Mouse (Mus musculus): ENCODE results near the gene Serpina10. TPM values are rescaled to one million over a fixed set of nuclear protein-coding genes. Genes with fewer than 3 reads are reported as not detected.
"Not testable (repeated sequence)": the region's sequence is repeated elsewhere in the genome, so short reads cannot be mapped to it uniquely, and the experiment has no call there.

The Serpina10 gene
- not detected in 2 replicates for total RNA-seq (2014; rRNA removed)
- 0.04 TPM in 1 of 2 replicates, not detected in the other for polyA plus RNA-seq (2015; fragmentation: Nextera tagmentation; extraction: Ambion mirVana)

DNA sequence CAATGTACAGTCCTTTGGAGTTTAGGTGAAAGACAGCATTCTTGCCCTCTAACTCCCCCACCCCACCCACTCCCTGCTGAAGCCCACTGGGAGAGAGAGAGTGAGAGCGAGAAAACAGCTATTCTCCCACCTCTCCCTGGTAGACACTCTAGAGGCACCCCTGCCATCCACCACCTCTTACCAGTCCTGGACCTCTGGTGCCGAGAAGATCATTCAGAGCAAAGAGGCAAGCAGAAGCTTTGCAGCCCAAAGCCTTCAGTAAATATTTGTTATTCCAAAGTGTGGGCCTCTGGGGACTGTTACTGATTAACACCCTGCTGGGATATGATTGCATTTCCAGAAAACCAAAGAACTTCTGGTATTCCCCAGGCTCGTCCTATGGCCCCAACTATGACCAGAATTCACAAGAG, at the start of gene Serpina10:
Gene Serpina10 (minus strand): TSS at position 242 of the 410 bp plus-strand sequence.
- TF ChIP-seq CTCF (IDR thresholded peaks at IDR 0.05), result no peak

DNA sequence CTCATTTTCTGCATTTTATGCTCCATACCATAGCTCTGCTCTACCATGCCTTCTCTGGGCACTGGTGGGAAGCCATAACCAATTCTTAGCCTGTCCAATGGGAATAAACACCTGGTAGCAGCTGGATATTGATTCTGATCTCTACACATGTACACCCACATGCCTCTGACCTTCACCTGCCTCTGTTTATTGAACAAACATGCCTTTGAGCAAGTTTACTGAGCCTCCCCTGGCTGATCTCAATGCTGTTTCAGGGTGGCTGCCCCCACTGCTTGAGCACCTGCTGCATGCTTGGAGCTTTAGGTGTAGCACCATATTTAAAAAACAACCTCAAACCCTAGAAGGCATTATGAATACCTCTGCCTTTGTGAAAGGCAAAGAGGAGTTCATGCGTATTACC, 48.6 kb upstream of the Serpina10 start:
- 100% methylated on average over 1 of the region's 1 CpGs for WGBS
- H3K9ac ChIP-seq (replicated peaks; ENCODE audit: low read length, poor library complexity, severe bottlenecking); DNase-seq (ENCODE audit: low spot score); H3K36me3 ChIP-seq (ENCODE audit: insufficient read depth, low read length); H3K4me1 ChIP-seq (ENCODE audit: insufficient read depth, low read length); H3K9me3 ChIP-seq (ENCODE audit: low read length); H3K27me3 ChIP-seq (ENCODE audit: insufficient read depth, low read length); H3K4me2 ChIP-seq (ENCODE audit: low read depth, low read length, poor library complexity, severe bottlenecking); ATAC-seq (ENCODE audit: low FRiP score); H3K4me3 ChIP-seq (ENCODE audit: low read depth, low read length); H3K27ac ChIP-seq (ENCODE audit: low read depth, low read length): not testable (repeated sequence)

More for the DNA sequence above, at the start of gene Serpina10:
- Histone ChIP-seq H3K9ac (replicated peaks; ENCODE audit: low read length, poor library complexity, severe bottlenecking) (no peak within 1 kb of the TSS), H3K9me3 (ENCODE audit: low read length) (no peaks in the 10 kb centered on the region), H3K4me1 (ENCODE audit: insufficient read depth, low read length) (no peaks in the 10 kb centered on the region), H3K27ac (ENCODE audit: low read depth, low read length) (no peak within 1 kb of the TSS), H3K4me3 (ENCODE audit: low read depth, low read length) (no peak within 1 kb of the TSS), H3K36me3 (ENCODE audit: insufficient read depth, low read length) (no peaks in the 10 kb centered on the region), H3K4me2 (ENCODE audit: low read depth, low read length, poor library complexity, severe bottlenecking) (no peak within 1 kb of the TSS), H3K27me3 (ENCODE audit: insufficient read depth, low read length) (no peaks in the 10 kb centered on the region)
- ATAC-seq (ENCODE audit: low FRiP score) (no peak), DNase-seq (ENCODE audit: low spot score) (no peak)
- 75% methylated on average over 3 of the region's 3 CpGs for WGBS

DNA sequence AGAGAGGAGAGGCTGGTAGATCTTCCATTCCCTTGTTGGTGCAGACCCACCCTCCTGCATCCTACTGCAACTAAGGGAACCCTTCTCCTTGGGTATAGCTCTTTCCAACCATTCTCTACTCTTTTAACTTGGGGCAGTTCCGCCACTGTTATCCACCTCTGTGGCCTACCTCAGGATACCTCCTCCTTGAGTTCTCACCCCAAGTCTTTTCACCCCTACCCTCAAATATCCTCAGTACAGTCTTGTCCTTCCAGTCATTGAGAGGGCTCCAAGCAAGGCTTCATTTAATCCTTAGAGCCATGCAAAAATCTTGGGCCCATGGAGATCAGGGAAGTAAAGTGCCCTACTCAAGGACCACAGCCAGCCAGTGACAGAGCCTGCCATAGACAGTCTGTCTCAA, 44.8 kb upstream of the Serpina10 start, which contains the start of gene Serpina16:
Gene Serpina16 (minus strand): TSS at position 101 of the 400 bp plus-strand sequence.
- Histone ChIP-seq H3K9ac (replicated peaks; ENCODE audit: low read length, poor library complexity, severe bottlenecking) (no peak within 1 kb of the TSS), H3K4me1 (ENCODE audit: insufficient read depth, low read length) (no peaks in the 10 kb centered on the region), H3K27me3 (ENCODE audit: insufficient read depth, low read length) (no peaks in the 10 kb centered on the region), H3K36me3 (ENCODE audit: insufficient read depth, low read length) (no peaks in the 10 kb centered on the region), H3K4me3 (ENCODE audit: low read depth, low read length) (no peak within 1 kb of the TSS), H3K4me2 (ENCODE audit: low read depth, low read length, poor library complexity, severe bottlenecking) (no peak within 1 kb of the TSS), H3K27ac (ENCODE audit: low read depth, low read length) (no peak within 1 kb of the TSS), H3K9me3 (ENCODE audit: low read length) (no peaks in the 10 kb centered on the region)
- ATAC-seq (ENCODE audit: low FRiP score), result no peak
- no peak for DNase-seq (ENCODE audit: low spot score)
- WGBS, result 95% methylated on average over 1 of the region's 1 CpGs
- TF ChIP-seq CTCF (IDR thresholded peaks at IDR 0.05), result no peak

DNA sequence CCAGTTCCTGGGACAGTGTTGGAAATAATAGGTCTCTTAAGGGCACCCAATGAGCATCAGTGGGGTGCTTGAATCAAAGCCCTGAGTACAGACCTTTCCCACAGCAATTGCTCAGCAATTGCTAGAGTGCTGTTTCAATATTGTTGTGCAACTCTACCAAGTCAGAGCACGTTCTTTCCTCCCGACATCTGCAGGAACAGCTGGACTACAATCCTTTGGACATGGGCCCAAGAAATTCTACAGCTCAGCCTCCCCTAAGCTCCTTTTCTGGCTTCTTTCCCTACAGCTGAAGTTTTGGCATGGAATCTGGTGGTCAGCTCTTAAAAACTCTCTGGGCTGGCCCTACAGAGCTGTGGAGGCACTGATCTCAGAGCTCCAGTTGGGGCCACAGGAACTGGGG, 41.9 kb upstream of the Serpina10 start:
- no peaks in the 10 kb centered on the region for H3K9me3 ChIP-seq (ENCODE audit: low read length)
- H3K4me1 ChIP-seq (ENCODE audit: insufficient read depth, low read length), result no peaks in the 10 kb centered on the region
- TF ChIP-seq CTCF (IDR thresholded peaks at IDR 0.05), result no peak
- H3K4me2 ChIP-seq (ENCODE audit: low read depth, low read length, poor library complexity, severe bottlenecking), result no peak overlapping the region
- no peaks in the 10 kb centered on the region for H3K27me3 ChIP-seq (ENCODE audit: insufficient read depth, low read length)
- DNase-seq (ENCODE audit: low spot score) (peak; percentile 19), ATAC-seq (ENCODE audit: low FRiP score) (no peak)
- WGBS, result 73% methylated on average over 2 of the region's 2 CpGs
- H3K9ac ChIP-seq (replicated peaks; ENCODE audit: low read length, poor library complexity, severe bottlenecking), result no peak overlapping the region
- no peak overlapping the region for H3K27ac ChIP-seq (ENCODE audit: low read depth, low read length)
- no peaks in the 10 kb centered on the region for H3K36me3 ChIP-seq (ENCODE audit: insufficient read depth, low read length)
- H3K4me3 ChIP-seq (ENCODE audit: low read depth, low read length), result no peak overlapping the region

DNA sequence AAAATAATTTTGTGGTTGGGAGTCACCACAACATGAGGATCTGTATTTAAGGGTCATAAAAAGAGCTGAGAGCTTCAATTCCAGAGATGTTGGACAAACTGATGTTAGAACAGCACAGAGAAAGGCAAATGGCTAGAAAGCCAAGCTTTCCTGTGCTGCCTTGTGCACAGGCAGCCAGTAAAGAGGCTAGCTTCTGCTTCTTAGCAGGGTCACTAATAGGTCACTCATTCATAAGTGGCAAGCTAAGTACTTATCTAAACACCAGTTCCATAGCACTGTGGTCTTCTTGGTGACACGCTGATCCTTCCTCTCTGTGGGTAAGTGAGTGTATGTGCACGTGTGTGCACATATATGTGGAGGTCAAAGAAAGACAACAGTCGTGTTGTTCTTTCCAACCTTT, 40.2 kb upstream of the Serpina10 start:
- Histone ChIP-seq H3K4me3 (ENCODE audit: low read depth, low read length) (no peak overlapping the region), H3K9ac (replicated peaks; ENCODE audit: low read length, poor library complexity, severe bottlenecking) (no peak overlapping the region), H3K4me1 (ENCODE audit: insufficient read depth, low read length) (no peaks in the 10 kb centered on the region), H3K9me3 (ENCODE audit: low read length) (no peaks in the 10 kb centered on the region), H3K27ac (ENCODE audit: low read depth, low read length) (no peak overlapping the region), H3K27me3 (ENCODE audit: insufficient read depth, low read length) (no peaks in the 10 kb centered on the region), H3K4me2 (ENCODE audit: low read depth, low read length, poor library complexity, severe bottlenecking) (no peak overlapping the region), H3K36me3 (ENCODE audit: insufficient read depth, low read length) (no peaks in the 10 kb centered on the region)
- DNase-seq (ENCODE audit: low spot score) (no peak), ATAC-seq (ENCODE audit: low FRiP score) (no peak)
- TF ChIP-seq CTCF (IDR thresholded peaks at IDR 0.05), result no peak
- WGBS, result 82% methylated on average over 3 of the region's 3 CpGs

DNA sequence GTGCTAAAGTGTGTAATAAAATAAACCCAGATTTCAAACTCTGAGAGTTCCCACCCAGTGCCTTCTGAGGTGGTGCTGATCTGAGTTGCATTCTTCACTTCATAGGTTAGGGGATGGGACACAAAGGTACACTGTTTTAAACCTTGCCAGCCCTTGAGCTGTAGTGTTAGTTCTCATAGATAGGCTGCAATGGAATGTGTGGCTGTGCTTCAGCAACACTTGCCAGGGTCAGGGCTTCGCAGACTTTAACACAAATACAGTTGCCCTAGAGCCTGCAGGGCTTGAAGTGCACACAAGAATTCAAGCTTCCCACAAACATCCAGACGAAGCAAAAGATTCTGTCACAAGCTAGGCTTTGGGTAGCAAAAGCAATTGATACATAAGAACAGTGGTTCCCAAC, 39.7 kb upstream of the Serpina10 start:
- Histone ChIP-seq H3K9me3 (ENCODE audit: low read length) (no peaks in the 10 kb centered on the region), H3K9ac (replicated peaks; ENCODE audit: low read length, poor library complexity, severe bottlenecking) (no peak overlapping the region), H3K27me3 (ENCODE audit: insufficient read depth, low read length) (no peaks in the 10 kb centered on the region), H3K4me1 (ENCODE audit: insufficient read depth, low read length) (no peaks in the 10 kb centered on the region), H3K27ac (ENCODE audit: low read depth, low read length) (no peak overlapping the region), H3K36me3 (ENCODE audit: insufficient read depth, low read length) (no peaks in the 10 kb centered on the region), H3K4me2 (ENCODE audit: low read depth, low read length, poor library complexity, severe bottlenecking) (no peak overlapping the region), H3K4me3 (ENCODE audit: low read depth, low read length) (no peak overlapping the region)
- ATAC-seq (ENCODE audit: low FRiP score) (no peak), DNase-seq (ENCODE audit: low spot score) (no peak)
- WGBS, result 71% methylated on average over 2 of the region's 2 CpGs
- no peak for TF ChIP-seq CTCF (IDR thresholded peaks at IDR 0.05)

All from midbrain, postnatal 0 days (tissue).